Mouse (Mus musculus): ENCODE data around the gene Ankrd33. TPM values are rescaled to one million over a fixed set of nuclear protein-coding genes. Genes with fewer than 3 reads are reported as not detected.

Ankrd33 gene
- not detected in 2 replicates for polyA plus RNA-seq (2014; fragmentation: Nextera tagmentation; extraction: Ambion mirVana)

- DNase-seq (ENCODE audit: low spot score), result no peak
- Histone ChIP-seq H3K27me3 (replicated peaks; ENCODE audit: control insufficient read depth, insufficient read depth, low read length) (peaks cover 3% of the 10 kb centered on the region; the same call in 1 of the 2 replicates), H3K4me2 (no peak within 1 kb of the TSS), H3K9me3 (ENCODE audit: control insufficient read depth, low read length) (no peaks in the 10 kb centered on the region), H3K4me1 (replicated peaks; ENCODE audit: control insufficient read depth, insufficient read depth, low read length) (no peaks in the 10 kb centered on the region; the same call in 1 of the 2 replicates), H3K27ac (ENCODE audit: low read depth, low read length) (no peak within 1 kb of the TSS), H3K36me3 (ENCODE audit: control insufficient read depth, insufficient read depth, low read length) (no peaks in the 10 kb centered on the region), H3K9ac (ENCODE audit: low read depth, low read length) (no peak within 1 kb of the TSS), H3K4me3 (ENCODE audit: low read depth, low read length) (no peak within 1 kb of the TSS)
- ATAC-seq (replicated peaks; ENCODE audit: low FRiP score), result no peak
- WGBS, result 79% methylated on average over 5 of the region's 5 CpGs
These were observed at the start of gene Ankrd33 for GRCm38 (mm10) chr15:101115511-101116110. Gene Ankrd33 (plus strand): TSS chr15:101115755.

- DNase-seq (ENCODE audit: low spot score) (no peak), ATAC-seq (replicated peaks; ENCODE audit: low FRiP score) (0 out of 2 replicates have a peak, but pooled peaks have one; percentile 15)
- H3K27me3 ChIP-seq (replicated peaks; ENCODE audit: control insufficient read depth, insufficient read depth, low read length), result 0 out of 2 replicates have a peak, but pooled peaks cover 4% of the 10 kb centered on the region
- no peak overlapping the region for H3K4me3 ChIP-seq (ENCODE audit: low read depth, low read length)
- 43% methylated on average over 6 of the region's 6 CpGs for WGBS
- H3K4me1 ChIP-seq (replicated peaks; ENCODE audit: control insufficient read depth, insufficient read depth, low read length), result peaks cover 41% of the 10 kb centered on the region
- no peak overlapping the region for H3K4me2 ChIP-seq
- H3K9me3 ChIP-seq (ENCODE audit: control insufficient read depth, low read length), result no peaks in the 10 kb centered on the region
- H3K27ac ChIP-seq (ENCODE audit: low read depth, low read length), result no peak overlapping the region
- no peaks in the 10 kb centered on the region for H3K36me3 ChIP-seq (ENCODE audit: control insufficient read depth, insufficient read depth, low read length)
- H3K9ac ChIP-seq (ENCODE audit: low read depth, low read length), result no peak overlapping the region
These were observed 49.1 kb upstream of the Ankrd33 start for GRCm38 (mm10) chr15:101066364-101066847.

- peaks cover 41% of the 10 kb centered on the region for H3K4me1 ChIP-seq (replicated peaks; ENCODE audit: control insufficient read depth, insufficient read depth, low read length)
- 45% methylated on average over 7 of the region's 9 CpGs for WGBS
- H3K4me3 ChIP-seq (ENCODE audit: low read depth, low read length), result no peak overlapping the region
- H3K36me3 ChIP-seq (ENCODE audit: control insufficient read depth, insufficient read depth, low read length), result no peaks in the 10 kb centered on the region
- no peak overlapping the region for H3K4me2 ChIP-seq
- no peak overlapping the region for H3K9ac ChIP-seq (ENCODE audit: low read depth, low read length)
- no peak overlapping the region for H3K27ac ChIP-seq (ENCODE audit: low read depth, low read length)
- ATAC-seq (replicated peaks; ENCODE audit: low FRiP score) (no peak), DNase-seq (ENCODE audit: low spot score) (no peak)
- 0 out of 2 replicates have a peak, but pooled peaks cover 4% of the 10 kb centered on the region for H3K27me3 ChIP-seq (replicated peaks; ENCODE audit: control insufficient read depth, insufficient read depth, low read length)
- H3K9me3 ChIP-seq (ENCODE audit: control insufficient read depth, low read length), result no peaks in the 10 kb centered on the region
These were observed 48.4 kb upstream of the Ankrd33 start for GRCm38 (mm10) chr15:101066920-101067696.

GRCm38 (mm10) chr15:101068029-101068428 is 47.5 kb upstream of the Ankrd33 start:
- H3K27ac ChIP-seq (ENCODE audit: low read depth, low read length), result no peak overlapping the region
- H3K36me3 ChIP-seq (ENCODE audit: control insufficient read depth, insufficient read depth, low read length), result no peaks in the 10 kb centered on the region
- H3K27me3 ChIP-seq (replicated peaks; ENCODE audit: control insufficient read depth, insufficient read depth, low read length), result peaks cover 4% of the 10 kb centered on the region; the same call in 1 of the 2 replicates
- ATAC-seq (replicated peaks; ENCODE audit: low FRiP score) (no peak), DNase-seq (ENCODE audit: low spot score) (no peak)
- H3K4me3 ChIP-seq (ENCODE audit: low read depth, low read length), result no peak overlapping the region
- 54% methylated on average over 3 of the region's 3 CpGs for WGBS
- no peak overlapping the region for H3K9ac ChIP-seq (ENCODE audit: low read depth, low read length)
- no peak overlapping the region for H3K4me2 ChIP-seq
- no peaks in the 10 kb centered on the region for H3K9me3 ChIP-seq (ENCODE audit: control insufficient read depth, low read length)
- peaks cover 41% of the 10 kb centered on the region for H3K4me1 ChIP-seq (replicated peaks; ENCODE audit: control insufficient read depth, insufficient read depth, low read length)

- 68% methylated on average over 4 of the region's 4 CpGs for WGBS
- H3K4me1 ChIP-seq (replicated peaks; ENCODE audit: control insufficient read depth, insufficient read depth, low read length), result peaks cover 41% of the 10 kb centered on the region
- ATAC-seq (replicated peaks; ENCODE audit: low FRiP score) (no peak), DNase-seq (ENCODE audit: low spot score) (no peak)
- peaks cover 4% of the 10 kb centered on the region; the same call in 1 of the 2 replicates for H3K27me3 ChIP-seq (replicated peaks; ENCODE audit: control insufficient read depth, insufficient read depth, low read length)
- no peaks in the 10 kb centered on the region for H3K36me3 ChIP-seq (ENCODE audit: control insufficient read depth, insufficient read depth, low read length)
- no peaks in the 10 kb centered on the region for H3K9me3 ChIP-seq (ENCODE audit: control insufficient read depth, low read length)
- no peak overlapping the region for H3K9ac ChIP-seq (ENCODE audit: low read depth, low read length)
- no peak overlapping the region for H3K4me3 ChIP-seq (ENCODE audit: low read depth, low read length)
- no peak overlapping the region for H3K4me2 ChIP-seq
- no peak overlapping the region for H3K27ac ChIP-seq (ENCODE audit: low read depth, low read length)
These were observed 46.9 kb upstream of the Ankrd33 start for GRCm38 (mm10) chr15:101068671-101069070.

GRCm38 (mm10) chr15:101069641-101070190 is 45.8 kb upstream of the Ankrd33 start:
- Histone ChIP-seq H3K36me3 (ENCODE audit: control insufficient read depth, insufficient read depth, low read length) (no peaks in the 10 kb centered on the region; the same call in 1 of the 2 replicates), H3K4me3 (ENCODE audit: low read depth, low read length) (no peak overlapping the region), H3K9me3 (ENCODE audit: control insufficient read depth, low read length) (no peaks in the 10 kb centered on the region), H3K27ac (ENCODE audit: low read depth, low read length) (no peak overlapping the region), H3K27me3 (replicated peaks; ENCODE audit: control insufficient read depth, insufficient read depth, low read length) (peaks cover 4% of the 10 kb centered on the region; the same call in 1 of the 2 replicates), H3K4me1 (replicated peaks; ENCODE audit: control insufficient read depth, insufficient read depth, low read length) (peaks cover 44% of the 10 kb centered on the region), H3K9ac (ENCODE audit: low read depth, low read length) (0 out of 2 replicates have a peak overlapping the region, but pooled peaks have one; percentile 5), H3K4me2 (no peak overlapping the region)
- ATAC-seq (replicated peaks; ENCODE audit: low FRiP score) (no peak), DNase-seq (ENCODE audit: low spot score) (no peak)
- WGBS, result 48% methylated on average over 9 of the region's 9 CpGs

GRCm38 (mm10) chr15:101070762-101071161 is 44.8 kb upstream of the Ankrd33 start:
- Histone ChIP-seq H3K9me3 (ENCODE audit: control insufficient read depth, low read length) (no peaks in the 10 kb centered on the region), H3K36me3 (ENCODE audit: control insufficient read depth, insufficient read depth, low read length) (no peaks in the 10 kb centered on the region; the same call in 1 of the 2 replicates), H3K9ac (ENCODE audit: low read depth, low read length) (no peak overlapping the region), H3K4me3 (ENCODE audit: low read depth, low read length) (no peak overlapping the region), H3K27ac (ENCODE audit: low read depth, low read length) (no peak overlapping the region), H3K4me2 (no peak overlapping the region), H3K27me3 (replicated peaks; ENCODE audit: control insufficient read depth, insufficient read depth, low read length) (peaks cover 12% of the 10 kb centered on the region), H3K4me1 (replicated peaks; ENCODE audit: control insufficient read depth, insufficient read depth, low read length) (peaks cover 41% of the 10 kb centered on the region)
- WGBS, result 28% methylated on average over 5 of the region's 5 CpGs
- ATAC-seq (replicated peaks; ENCODE audit: low FRiP score) (no peak), DNase-seq (ENCODE audit: low spot score) (no peak)

GRCm38 (mm10) chr15:101072736-101073135 is 42.8 kb upstream of the Ankrd33 start:
- peaks cover 31% of the 10 kb centered on the region for H3K27me3 ChIP-seq (replicated peaks; ENCODE audit: control insufficient read depth, insufficient read depth, low read length)
- H3K9ac ChIP-seq (ENCODE audit: low read depth, low read length), result no peak overlapping the region
- no peak overlapping the region for H3K4me2 ChIP-seq
- H3K4me3 ChIP-seq (ENCODE audit: low read depth, low read length), result no peak overlapping the region
- no peaks in the 10 kb centered on the region; the same call in 1 of the 2 replicates for H3K36me3 ChIP-seq (ENCODE audit: control insufficient read depth, insufficient read depth, low read length)
- no peak overlapping the region for H3K27ac ChIP-seq (ENCODE audit: low read depth, low read length)
- no peaks in the 10 kb centered on the region for H3K9me3 ChIP-seq (ENCODE audit: control insufficient read depth, low read length)
- H3K4me1 ChIP-seq (replicated peaks; ENCODE audit: control insufficient read depth, insufficient read depth, low read length), result peaks cover 38% of the 10 kb centered on the region
- WGBS, result 56% methylated on average over 2 of the region's 2 CpGs
- ATAC-seq (replicated peaks; ENCODE audit: low FRiP score) (no peak), DNase-seq (ENCODE audit: low spot score) (no peak)

Data from liver, embryonic 11.5 days (tissue).